Mouse (Mus musculus): Measurements from ENCODE around the gene Rin2.

Rin2 gene

GRCm38 (mm10) chr2:145736543-145736942 lies 61.5 kb downstream of the Rin2 start:
- DNase-seq = no peak

GRCm38 (mm10) chr2:145737196-145737595 lies 62.2 kb downstream of the Rin2 start:
- no peak for DNase-seq

GRCm38 (mm10) chr2:145740729-145741128 lies 65.7 kb downstream of the Rin2 start:
- no peak for DNase-seq

GRCm38 (mm10) chr2:145742795-145743710 lies 68.0 kb downstream of the Rin2 start:
- DNase-seq = no peak

- no peak for DNase-seq
Observed at GRCm38 (mm10) chr2:145746406-145746805, 71.4 kb downstream of the Rin2 start.

GRCm38 (mm10) chr2:145749645-145750044 lies 74.6 kb downstream of the Rin2 start:
- DNase-seq = no peak

GRCm38 (mm10) chr2:145752572-145752971 lies 77.6 kb downstream of the Rin2 start:
- no peak for DNase-seq

- no peak for DNase-seq
Observed at GRCm38 (mm10) chr2:145753973-145754372, 79.0 kb downstream of the Rin2 start.

- DNase-seq = no peak
Observed at GRCm38 (mm10) chr2:145755864-145756822, 81.1 kb downstream of the Rin2 start.

GRCm38 (mm10) chr2:145760121-145760520 lies 85.1 kb downstream of the Rin2 start:
- DNase-seq = no peak

- DNase-seq = no peak
Observed at GRCm38 (mm10) chr2:145761436-145761835, 86.4 kb downstream of the Rin2 start.

GRCm38 (mm10) chr2:145769964-145770363 lies 94.9 kb downstream of the Rin2 start:
- no peak for DNase-seq

- DNase-seq = no peak
Observed at GRCm38 (mm10) chr2:145770730-145771536, 95.9 kb downstream of the Rin2 start.

GRCm38 (mm10) chr2:145783247-145783646 lies 108.2 kb downstream of the Rin2 start:
- no peak for DNase-seq

- no peak for DNase-seq
Observed at GRCm38 (mm10) chr2:145784246-145784935, 109.4 kb downstream of the Rin2 start.

- DNase-seq = no peak
Observed at GRCm38 (mm10) chr2:145784964-145785363, 109.9 kb downstream of the Rin2 start.

GRCm38 (mm10) chr2:145785758-145786617 lies 111.0 kb downstream of the Rin2 start:
- DNase-seq = no peak

- no peak for DNase-seq
Observed at GRCm38 (mm10) chr2:145786618-145786932, 111.6 kb downstream of the Rin2 start.

GRCm38 (mm10) chr2:145787486-145787885 lies 112.5 kb downstream of the Rin2 start:
- no peak for DNase-seq

- no peak for DNase-seq
Observed at GRCm38 (mm10) chr2:145788562-145789346, 113.7 kb downstream of the Rin2 start.

Data from cerebellum, adult 9-10 months (tissue).